Mouse (Mus musculus): ENCODE measurements around the gene Rxra.

GRCm38 (mm10) chr2:27769701-27770100 lies 93.5 kb downstream of the Rxra start:
- TF ChIP-seq CTCF (IDR thresholded peaks at IDR 0.05; ENCODE audit: extremely low read depth, insufficient read depth, insufficient read length, insufficient replicate concordance) (no peak), POLR2A (IDR thresholded peaks at IDR 0.05; ENCODE audit: low read depth, low read length) (no peak)

Measured in spleen, adult 2 months (tissue).